Mouse (Mus musculus): Measurements from ENCODE around the gene Sirt7.

Sirt7 gene

DNA sequence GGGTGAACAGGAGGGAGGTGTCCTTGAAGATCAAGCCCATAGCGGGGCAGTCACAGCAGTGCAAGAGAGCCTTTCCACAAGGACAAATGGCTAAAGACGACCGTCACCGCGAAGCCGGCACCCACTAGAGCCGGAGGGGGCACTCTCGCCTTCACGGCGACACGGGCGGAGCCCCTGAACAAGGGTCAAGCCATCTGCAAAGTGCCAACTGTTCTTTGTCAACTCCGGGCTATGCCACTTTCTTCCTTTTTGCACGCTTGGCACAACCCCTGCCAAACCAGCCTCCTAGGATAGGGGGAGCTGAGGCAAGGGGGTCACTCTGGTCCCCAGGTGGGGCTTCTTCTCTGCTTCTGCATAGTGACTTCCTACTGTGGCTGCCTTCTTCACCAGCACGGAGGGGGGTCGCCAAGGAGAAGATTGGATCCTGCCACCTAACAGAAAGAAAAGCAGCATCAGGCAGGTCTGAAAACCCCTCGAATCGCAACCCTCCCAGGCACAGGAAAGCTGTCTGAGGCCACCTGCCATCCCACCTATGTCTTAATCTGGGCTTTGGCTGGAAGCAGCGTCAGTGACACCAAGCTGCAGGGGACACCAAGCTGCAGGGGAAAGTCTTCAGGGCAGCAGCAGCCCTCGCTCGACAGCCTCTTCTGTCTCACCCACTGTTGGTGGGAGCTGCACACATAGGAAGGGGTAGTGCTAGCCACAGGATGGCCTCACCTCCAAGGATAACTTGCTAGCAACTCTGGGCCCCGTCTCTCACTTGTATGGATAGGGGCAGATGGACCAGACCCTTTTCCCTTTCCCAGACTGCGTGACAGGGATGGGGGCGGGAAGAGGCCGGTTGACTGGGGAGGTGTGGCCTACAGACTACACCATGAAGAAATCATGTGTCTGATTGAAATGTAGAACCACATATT is 6.2 kb downstream of the Sirt7 start:
- peak in 1 of 2 experiments; percentile 37 for DNase-seq (ENCODE audit: low spot score in 2 of 2)

DNA sequence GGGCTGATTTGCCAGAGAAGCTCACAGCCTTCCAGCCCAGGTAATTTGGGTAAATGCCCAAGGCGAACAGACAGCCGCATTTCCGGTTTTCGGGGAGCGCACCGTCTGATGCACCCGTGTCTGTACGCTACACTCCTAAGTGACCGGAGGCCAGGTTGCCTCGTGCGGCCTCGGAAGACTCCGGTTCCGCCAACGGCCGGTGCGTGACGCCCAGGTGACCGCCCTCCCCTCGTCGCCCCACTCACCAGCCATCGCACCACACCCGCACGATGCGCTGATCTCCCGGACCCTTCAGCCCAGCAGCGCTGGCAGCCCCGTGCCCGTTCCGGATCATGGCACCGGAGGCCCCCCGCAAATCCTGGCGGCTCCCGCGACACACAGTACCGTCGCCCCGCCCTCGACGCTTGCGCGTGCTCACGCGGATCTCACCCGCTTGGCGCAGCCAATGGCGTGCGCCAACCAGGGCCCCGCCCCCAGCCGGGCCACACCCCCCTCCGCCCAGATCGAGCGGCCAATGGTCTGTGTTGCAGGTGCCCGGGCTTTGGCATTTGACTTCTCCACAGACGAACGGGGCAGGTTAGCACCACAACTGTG is 7.4 kb downstream of the Sirt7 start, which contains the start of gene Pcyt2:
TSS of gene Pcyt2 (minus strand) at position 418 of the 594 bp plus-strand sequence.
- peak; percentile 94 for DNase-seq (ENCODE audit: low spot score in 2 of 2)

GRCm38 (mm10) chr11:120616617-120617294 is 8.3 kb downstream of the Sirt7 start:
- peak in 1 of 2 experiments; percentile 32 for DNase-seq (ENCODE audit: low spot score in 2 of 2)

GRCm38 (mm10) chr11:120615606-120616203 is 9.3 kb downstream of the Sirt7 start:
- peak in 1 of 2 experiments; percentile 32 for DNase-seq (ENCODE audit: low spot score in 2 of 2)

DNA sequence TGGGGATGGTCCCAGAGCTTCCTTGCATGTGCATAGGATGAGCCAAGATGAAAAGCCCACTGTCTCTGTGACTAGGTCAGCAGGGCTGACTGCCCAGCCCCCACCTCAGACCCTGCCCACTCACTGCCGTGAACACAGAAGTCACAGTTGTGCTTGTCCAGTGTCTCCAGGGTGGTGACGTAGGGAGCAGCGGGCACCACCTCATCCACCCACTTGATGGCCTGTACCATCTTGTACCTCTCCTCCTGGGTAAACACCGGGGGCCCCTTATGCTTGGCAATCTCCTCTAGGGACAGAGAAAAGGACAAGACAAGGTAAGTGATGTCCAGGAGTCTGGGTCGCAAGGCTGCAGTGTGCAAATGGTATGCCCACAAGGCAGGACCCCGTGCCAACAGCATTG is 9.9 kb downstream of the Sirt7 start:
- peak in 1 of 2 experiments; percentile 29 for DNase-seq (ENCODE audit: low spot score in 2 of 2)

- DNase-seq (ENCODE audit: low spot score in 2 of 2), result peak in 1 of 2 experiments; percentile 29
Measured at GRCm38 (mm10) chr11:120613976-120614375, 11.1 kb downstream of the Sirt7 start.

DNA sequence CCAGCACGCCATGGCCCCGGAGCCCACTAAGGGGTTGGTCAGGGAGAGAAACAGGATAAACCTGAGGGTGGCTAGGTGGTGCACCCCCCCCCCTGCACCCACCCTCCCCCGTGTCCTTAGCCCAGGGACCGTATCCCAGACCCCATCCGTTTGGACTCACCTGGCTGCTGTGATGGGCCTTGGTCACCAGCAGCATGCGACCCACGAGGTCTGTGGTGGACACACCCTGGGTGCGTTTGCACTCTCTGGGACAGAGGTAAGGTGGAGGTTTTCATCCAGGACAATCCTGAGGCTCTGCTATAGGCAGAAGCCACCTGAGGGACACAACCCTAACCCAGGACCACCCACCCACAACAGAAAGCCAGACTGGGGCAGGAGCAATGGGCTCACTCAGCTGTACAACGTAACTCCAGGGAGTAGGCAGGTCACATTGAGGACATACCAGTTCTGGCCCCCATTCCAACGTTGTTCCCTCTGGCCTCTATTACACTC is 11.5 kb downstream of the Sirt7 start:
- DNase-seq (ENCODE audit: low spot score in 2 of 2), result peak in 1 of 2 experiments; percentile 27

DNA sequence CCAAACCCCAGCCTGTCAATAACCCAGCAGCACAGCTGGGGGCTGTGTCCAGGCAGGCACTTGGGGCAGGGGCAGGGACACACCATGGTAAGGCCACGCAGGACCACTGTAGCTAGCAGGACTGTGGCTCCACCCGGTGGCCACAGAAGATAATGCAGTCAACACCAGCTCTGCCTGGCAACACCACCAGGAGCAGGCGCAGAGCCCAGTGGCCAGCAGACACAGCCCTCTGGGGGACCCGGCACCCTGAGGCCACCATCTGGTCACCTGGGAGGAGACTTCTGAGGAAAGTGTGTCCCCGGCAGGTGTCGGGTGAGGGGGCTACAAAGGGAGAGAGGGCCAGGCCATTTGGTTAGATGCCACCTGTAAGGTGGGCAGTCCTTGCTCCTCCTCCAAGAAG is 12.3 kb downstream of the Sirt7 start:
- peak; percentile 75 to 77 for DNase-seq (ENCODE audit: low spot score in 2 of 2)

DNA sequence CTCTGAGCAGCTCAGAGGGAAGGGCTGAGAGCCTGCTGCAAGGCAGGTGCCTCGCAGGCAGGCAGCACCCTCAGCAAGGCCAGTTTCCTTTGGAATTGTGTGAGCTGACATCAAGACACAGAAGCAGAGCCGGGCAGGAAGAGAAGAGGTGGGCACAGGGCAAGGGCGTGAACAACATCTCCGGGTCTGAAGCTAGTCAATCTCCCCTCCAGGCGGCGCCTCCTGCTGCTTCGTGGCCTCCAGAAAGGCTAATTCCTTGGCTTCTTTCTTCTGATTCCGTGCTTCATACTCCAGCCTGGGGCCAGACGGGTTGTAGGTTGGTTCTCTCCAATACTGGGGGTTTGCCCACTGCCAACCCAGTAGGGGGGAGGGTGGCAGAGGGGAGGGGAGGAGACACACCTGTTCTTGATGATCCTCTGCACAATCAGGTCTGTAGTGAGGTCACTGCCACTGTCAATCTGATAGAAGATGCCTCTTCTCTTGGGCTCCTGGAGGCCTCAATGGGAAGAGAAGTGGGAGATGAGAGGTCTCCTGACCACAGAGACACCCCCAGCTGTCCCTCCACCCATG is 14.5 kb downstream of the Sirt7 start:
- peak in 1 of 2 experiments; percentile 30 for DNase-seq (ENCODE audit: low spot score in 2 of 2)

DNA sequence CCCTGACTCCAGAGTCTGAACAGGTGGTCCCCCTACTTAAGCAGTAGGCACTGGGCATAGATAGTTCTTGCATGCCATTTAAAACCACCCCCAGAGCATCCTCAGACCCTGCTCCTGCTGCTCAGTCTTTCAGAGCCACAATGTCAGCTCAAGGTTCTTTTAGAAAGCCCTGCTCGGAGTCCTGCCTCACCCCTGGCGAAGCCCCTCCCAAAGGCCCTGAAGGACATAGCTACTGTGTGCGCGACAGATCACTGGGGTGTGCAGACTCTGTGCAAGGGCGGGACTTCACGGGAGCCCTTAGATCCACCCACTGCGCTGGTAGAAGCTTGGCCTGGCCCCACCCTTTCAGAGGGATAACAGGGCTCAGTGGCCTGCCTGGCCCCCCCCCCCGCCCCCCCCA is 15.8 kb downstream of the Sirt7 start:
- DNase-seq (ENCODE audit: low spot score in 2 of 2), result peak in 1 of 2 experiments; percentile 27

DNA sequence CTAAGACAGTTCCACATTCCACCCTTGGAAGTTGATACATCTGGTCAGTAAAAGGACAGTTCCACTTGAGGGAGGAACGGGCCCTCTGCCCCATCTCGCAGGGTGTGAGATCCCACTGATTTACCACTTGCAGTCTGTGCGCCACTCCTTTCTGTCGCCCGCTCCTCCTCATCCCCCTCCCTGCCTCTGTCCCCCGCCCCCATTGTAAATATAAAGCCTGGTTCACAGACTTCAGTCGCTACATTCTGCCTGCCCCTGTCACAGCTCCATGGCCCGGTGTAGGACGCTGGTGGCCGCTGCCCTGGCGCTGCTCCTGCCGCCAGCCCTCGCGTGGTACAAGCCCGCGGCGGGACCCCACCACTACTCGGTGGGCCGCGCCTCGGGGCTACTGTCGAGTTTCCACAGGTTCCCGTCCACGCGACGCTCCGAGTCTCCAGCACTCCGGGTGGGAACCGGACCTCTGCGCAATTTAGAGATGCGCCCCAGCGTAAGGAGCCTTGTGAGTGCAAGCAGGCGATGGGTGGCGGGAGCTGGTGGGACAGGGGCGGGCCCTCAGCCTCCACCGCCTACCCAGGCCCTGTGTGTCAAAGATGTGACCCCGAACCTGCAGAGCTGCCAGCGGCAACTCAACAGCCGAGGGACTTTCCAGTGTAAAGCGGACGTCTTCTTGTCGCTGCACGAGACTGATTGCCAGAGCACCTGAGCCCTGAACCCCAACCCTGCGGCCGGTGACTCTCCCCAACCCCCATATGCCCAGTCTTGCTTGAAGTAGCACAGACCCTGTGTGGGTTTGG is 16.6 kb downstream of the Sirt7 start, which contains the start of gene Npb:
TSS of gene Npb (plus strand) at position 237 of the 794 bp plus-strand sequence.
- peak in 1 of 2 experiments; percentile 34 for DNase-seq (ENCODE audit: low spot score in 2 of 2)

DNA sequence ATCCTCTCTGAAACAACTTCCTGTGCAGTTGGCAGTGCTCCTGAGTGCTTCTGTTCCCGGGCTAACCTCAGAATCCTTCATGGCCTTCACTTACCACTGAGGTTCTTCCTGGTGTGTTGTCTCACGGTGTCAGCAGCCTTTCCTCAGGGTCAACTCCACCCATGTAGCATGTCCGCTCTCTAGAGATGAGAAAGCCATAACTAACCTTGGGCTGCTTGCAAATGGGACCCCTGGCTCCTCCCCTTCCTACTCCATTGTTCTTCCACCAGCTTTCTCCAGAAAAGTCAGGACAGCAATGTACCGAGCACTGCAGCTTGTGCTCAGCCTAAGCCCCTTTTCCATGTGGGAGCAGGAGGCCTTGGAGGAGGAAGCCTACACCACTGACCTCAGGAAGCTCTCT is 18.3 kb downstream of the Sirt7 start:
- no peak for DNase-seq (ENCODE audit: low spot score in 2 of 2)

DNA sequence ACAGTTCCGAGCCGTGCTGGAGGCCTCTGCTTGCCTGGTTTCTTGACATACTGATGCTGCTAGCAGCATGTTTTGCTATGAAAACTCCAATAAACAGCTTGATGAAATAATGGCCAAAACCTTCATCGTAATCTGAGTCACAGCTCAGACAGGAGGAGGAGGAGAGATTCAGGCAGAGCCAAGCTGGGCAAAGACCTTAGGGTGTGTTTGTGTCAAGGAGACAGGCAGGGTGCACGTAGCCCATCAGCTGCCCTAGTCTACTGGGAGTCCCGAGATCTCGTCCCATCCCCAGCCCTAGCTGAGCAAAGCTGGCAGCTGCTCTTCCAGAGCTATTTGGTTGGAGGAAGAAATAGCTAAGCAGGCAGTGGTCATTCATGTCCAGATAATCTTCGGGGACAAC is 19.4 kb downstream of the Sirt7 start:
- DNase-seq (ENCODE audit: low spot score in 2 of 2), result no peak

DNA sequence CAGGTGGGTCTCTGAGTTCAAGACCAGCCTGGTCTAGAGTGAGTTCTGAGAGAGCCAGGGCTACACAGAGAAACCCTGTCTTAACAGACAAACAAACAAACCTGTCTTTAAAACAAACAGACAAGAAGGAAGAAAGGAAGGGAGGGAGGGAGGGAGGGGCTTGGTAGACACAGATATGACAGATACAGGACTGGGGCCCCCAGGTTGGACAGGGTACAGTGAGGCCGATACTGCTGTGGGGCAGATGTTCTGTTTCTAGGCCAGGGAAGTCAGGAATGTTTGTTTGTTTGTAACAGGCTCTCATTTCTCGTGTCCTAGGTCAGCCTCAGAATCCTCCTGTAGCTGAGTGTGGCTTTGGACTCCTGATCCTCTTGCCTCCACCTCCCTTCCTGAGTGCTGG is 21.5 kb downstream of the Sirt7 start:
- no peak for DNase-seq (ENCODE audit: low spot score in 2 of 2)

DNA sequence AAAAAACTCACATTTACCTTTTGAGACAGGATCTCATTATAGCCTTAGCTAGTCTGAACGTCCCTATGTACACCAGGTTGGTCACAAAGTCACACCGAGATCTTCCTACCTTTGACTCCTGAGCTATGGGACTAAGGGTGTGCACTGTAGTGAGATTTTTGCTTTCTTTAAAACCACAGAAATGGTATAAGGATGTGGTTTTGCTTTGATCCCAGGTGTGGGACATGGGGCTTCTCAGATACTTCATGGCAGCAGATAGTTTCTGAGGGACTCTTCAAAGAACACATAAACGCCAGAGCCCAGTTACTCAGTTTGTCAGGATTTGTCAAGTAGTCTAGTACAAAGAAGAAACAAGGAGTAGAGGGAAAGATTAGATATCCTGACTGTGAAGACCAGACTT is 24.3 kb downstream of the Sirt7 start:
- no peak for DNase-seq (ENCODE audit: low spot score in 2 of 2)

DNA sequence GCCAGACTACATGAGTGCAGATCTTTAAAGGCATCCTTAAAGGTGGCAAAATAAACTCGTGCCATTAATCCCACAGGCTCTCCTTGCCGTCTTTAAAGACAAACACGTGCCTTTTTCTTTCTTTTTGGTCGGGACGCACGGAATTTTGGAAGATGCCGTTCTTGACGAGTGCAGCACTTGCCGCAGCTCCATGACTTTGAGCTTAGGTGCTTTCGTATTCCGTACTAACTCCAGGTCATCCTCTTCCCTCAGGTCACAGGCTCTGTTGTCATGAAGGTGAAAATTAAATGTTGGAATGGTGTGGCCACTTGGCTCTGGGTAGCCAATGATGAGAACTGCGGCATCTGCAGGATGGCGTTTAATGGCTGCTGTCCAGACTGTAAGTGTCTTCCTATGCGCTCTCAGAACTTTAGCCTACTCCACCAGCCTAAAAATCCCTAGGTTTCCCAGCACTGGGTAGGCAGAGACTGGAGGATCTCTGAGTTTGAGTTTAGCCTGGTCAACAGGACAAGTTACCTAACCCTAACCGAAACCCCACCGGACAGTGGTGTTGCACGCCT is 26.0 kb downstream of the Sirt7 start:
- peak in 1 of 2 experiments; percentile 36 for DNase-seq (ENCODE audit: low spot score in 2 of 2)

- peak; percentile 96 for DNase-seq (ENCODE audit: low spot score in 2 of 2)
Measured at GRCm38 (mm10) chr11:120598283-120598989, 26.6 kb downstream of the Sirt7 start, which contains the start of the genes Alyref and Anapc11. Alyref (minus strand) TSS chr11:120598365. Anapc11 (plus strand) TSS chr11:120598421.

- DNase-seq (ENCODE audit: low spot score in 2 of 2), result peak in 1 of 2 experiments; percentile 36
Measured at GRCm38 (mm10) chr11:120597240-120598235, 27.5 kb downstream of the Sirt7 start.
